Mouse (Mus musculus) kidney, adult 9 months (tissue): ENCODE data around the gene Snapc5.
"Not testable (repeated sequence)": the region's sequence is repeated elsewhere in the genome, so short reads cannot be mapped to it uniquely, and the experiment has no call there.

Experiments
- DNase-seq: peaks from one replicate; pipeline ENCODE4 v3.0.0; 2022

Gene Snapc5

GRCm38 (mm10) chr9:64178974-64179646, at the start of gene Snapc5:
Snapc5 (plus strand) TSS chr9:64179274.
- peak; percentile 91 for DNase-seq

- no peak for DNase-seq
These were observed 47.5 kb upstream of the Snapc5 start for GRCm38 (mm10) chr9:64131623-64132022.

GRCm38 (mm10) chr9:64138896-64139295, 40.2 kb upstream of the Snapc5 start:
- DNase-seq, result peak; percentile 72

- DNase-seq, result no peak
These were observed 39.2 kb upstream of the Snapc5 start for GRCm38 (mm10) chr9:64139879-64140278.

GRCm38 (mm10) chr9:64156641-64157040, 22.4 kb upstream of the Snapc5 start:
- no peak for DNase-seq

GRCm38 (mm10) chr9:64160471-64160870, 18.6 kb upstream of the Snapc5 start:
- no peak for DNase-seq

- DNase-seq, result not testable (repeated sequence)
These were observed 9.1 kb upstream of the Snapc5 start for GRCm38 (mm10) chr9:64169967-64170366.

GRCm38 (mm10) chr9:64172145-64172815, 6.8 kb upstream of the Snapc5 start:
- DNase-seq, result no peak

- peak; percentile 90 for DNase-seq
These were observed 6.0 kb upstream of the Snapc5 start, which contains the start of the genes Zwilch and Rpl4 for GRCm38 (mm10) chr9:64172816-64173665. Zwilch (minus strand) TSS chr9:64173104. Rpl4 (plus strand) TSS chr9:64173375.

- no peak for DNase-seq
These were observed 5.3 kb upstream of the Snapc5 start for GRCm38 (mm10) chr9:64173666-64174220.

GRCm38 (mm10) chr9:64174341-64174740, 4.7 kb upstream of the Snapc5 start:
- no peak for DNase-seq

GRCm38 (mm10) chr9:64174766-64175165, 4.3 kb upstream of the Snapc5 start:
- no peak for DNase-seq

GRCm38 (mm10) chr9:64175378-64175777, 3.7 kb upstream of the Snapc5 start:
- no peak for DNase-seq

GRCm38 (mm10) chr9:64178610-64178973, 482 bp upstream of the Snapc5 start:
- peak; percentile 33 for DNase-seq

- not testable (repeated sequence) for DNase-seq
These were observed 4.2 kb downstream of the Snapc5 start for GRCm38 (mm10) chr9:64183295-64183694.

- DNase-seq, result no peak
These were observed 5.2 kb downstream of the Snapc5 start for GRCm38 (mm10) chr9:64184166-64184840.

GRCm38 (mm10) chr9:64193879-64194278, 14.8 kb downstream of the Snapc5 start:
- no peak for DNase-seq

GRCm38 (mm10) chr9:64195554-64195953, 16.5 kb downstream of the Snapc5 start:
- peak; percentile 35 for DNase-seq

- no peak for DNase-seq
These were observed 18.4 kb downstream of the Snapc5 start for GRCm38 (mm10) chr9:64197524-64197923.

- no peak for DNase-seq
These were observed 19.1 kb downstream of the Snapc5 start for GRCm38 (mm10) chr9:64198068-64198762.

GRCm38 (mm10) chr9:64198763-64199418, 19.8 kb downstream of the Snapc5 start:
- not testable (repeated sequence) for DNase-seq
